Mouse (Mus musculus) testis, adult 10 weeks (tissue): ENCODE measurements around the gene Foxj1. TPM values are rescaled to one million over a fixed set of nuclear protein-coding genes. Genes with fewer than 3 reads are reported as not detected.

Experiments used
- polyA plus RNA-seq: library from polyadenylated mRNA; stranded (reverse); fragments of 350-450 nt; fragmentation: Illumina TruSeq; extraction: RNeasy Lipid Tissue Mini Kit (QIAGEN cat#74804); gene quantifications from one replicate; pipeline ENCODE4 v1.2.3, GENCODE M21; 2014; ENCODE audit warnings: low read depth, low replicate concordance

Foxj1 gene
- 0.76 TPM for polyA plus RNA-seq

DNA sequence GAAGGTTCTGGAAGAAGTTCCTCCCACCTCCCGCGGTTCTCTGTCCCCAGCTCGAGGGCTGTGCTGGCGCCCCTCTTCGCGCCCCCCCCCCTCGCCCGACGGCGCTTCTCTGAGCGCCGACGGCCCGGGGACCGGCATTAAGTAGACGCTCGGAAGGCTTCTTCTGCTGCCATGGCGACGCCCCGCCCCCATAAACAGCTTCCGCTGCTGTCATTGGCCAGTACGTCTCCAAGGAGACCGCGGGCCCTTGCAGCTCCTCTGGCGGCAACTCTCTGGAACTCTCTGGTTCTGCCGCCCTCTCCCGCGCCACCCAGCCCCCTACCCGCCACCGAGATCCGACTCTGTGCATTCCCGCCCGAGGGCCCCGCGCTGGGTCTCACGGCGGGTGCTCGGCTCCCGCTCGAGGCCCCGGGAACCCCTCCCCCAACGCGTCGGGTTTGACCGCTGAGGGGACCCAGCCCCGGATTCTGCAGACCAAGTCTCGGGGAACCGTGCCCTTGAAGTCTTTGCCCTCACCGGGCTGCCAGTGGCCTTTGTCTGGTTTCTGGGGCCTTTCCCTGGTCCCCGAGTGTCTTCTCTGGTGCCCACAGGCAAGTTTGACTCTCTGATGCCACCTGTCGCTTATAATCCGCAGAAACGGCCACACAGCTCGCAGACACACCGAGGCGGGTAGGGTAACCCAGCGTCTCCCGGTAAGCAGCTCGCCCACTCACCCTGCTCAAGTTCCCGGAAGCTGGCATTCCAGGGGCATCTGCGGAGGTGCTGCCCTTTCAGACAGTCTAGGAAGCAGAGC, at the start of gene Foxj1:
Gene Foxj1, minus strand, starts transcription at position 156 of the 793 bp plus-strand sequence.

DNA sequence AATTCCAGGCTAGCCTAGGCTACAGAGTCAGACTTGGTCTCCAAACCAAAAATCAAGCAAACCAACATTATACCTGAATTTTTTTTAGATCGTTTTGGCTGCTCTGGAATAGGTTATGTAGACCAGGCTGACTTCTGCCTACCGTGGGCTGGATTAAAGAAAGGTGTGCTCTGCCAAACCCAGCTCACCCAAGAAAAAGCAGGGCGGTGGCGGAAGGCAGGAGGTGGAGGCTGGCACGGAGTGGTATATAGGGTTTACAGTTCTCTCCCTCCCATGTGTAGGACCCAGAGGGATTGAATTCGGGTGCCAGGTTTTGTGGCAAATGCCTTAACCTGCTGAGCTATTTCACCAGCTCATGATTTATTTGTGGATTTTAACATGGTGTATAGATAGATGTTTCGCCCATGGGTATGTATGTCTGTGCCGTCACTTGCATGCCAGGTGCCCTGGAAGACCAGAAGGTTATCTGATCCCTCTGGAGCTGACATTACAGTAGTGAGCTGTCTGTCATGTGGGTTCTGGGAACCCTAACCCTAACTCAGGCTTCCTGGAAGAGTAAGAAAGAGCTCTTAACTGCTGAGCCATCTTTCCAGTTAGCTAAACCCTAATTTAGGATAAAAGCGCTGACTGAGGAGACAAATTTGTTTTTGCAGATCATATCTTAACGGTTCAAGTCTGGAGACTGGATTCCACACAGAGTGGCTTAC, 28.0 kb downstream of the Foxj1 start, which contains the start of gene Exoc7:
Gene Exoc7, minus strand, starts transcription at position 215 of the 707 bp plus-strand sequence.

DNA sequence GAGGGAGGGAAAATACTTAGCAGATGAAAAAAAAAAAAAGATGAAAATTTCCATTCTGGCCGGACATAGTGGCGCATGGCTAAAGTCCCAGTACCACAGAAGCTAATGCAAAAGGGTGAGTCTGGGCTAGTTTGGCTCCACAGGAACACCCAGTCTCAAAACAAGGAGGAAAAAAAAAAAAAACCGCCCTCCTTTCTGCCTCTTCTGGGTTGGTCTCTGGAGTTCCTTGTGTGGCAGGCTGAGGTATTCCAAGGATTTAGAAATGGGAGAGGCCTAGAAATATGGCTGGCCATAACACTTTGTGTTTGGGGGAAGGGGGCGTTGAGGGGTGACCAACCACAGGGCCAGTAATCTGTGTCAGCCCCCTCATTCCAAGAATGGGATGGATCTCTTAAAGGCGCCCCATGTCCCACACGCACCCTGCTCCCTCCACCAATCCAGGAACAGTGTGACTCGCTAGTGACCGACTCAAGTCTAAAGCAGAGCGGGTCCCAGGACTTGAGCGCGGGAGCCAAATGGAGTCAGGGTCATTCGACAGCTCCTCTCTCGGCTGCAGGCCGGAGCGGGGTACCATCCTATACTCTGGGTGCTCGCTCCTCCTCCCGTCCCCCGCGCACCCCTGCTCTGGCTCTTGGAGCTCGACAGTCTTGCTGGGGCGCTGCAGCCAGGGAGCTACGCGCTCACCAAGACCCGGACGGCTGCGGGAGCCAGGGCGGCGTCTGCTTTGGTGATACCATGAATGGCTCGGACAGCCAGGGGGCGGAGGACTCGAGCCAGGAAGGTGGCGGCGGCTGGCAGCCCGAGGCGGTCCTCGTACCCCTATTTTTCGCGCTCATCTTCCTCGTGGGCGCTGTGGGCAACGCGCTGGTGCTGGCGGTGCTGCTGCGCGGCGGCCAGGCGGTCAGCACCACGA, 54.2 kb downstream of the Foxj1 start, which contains the start of gene Galr2:
Gene Galr2, plus strand, starts transcription at position 189 of the 913 bp plus-strand sequence.

Other genes with a start within 250 kb of the Foxj1 start
- 22.9 TPM for gene Wbp2, start 248.4 kb downstream of the Foxj1 start, polyA plus RNA-seq
- 0.36 TPM for gene Trim47, start 208.2 kb downstream of the Foxj1 start, polyA plus RNA-seq
- 0.45 TPM for gene Trim65, start 204.3 kb downstream of the Foxj1 start, polyA plus RNA-seq
- gene Mrpl38, start 196.5 kb downstream of the Foxj1 start, polyA plus RNA-seq, result 2.2 TPM
- 19.3 TPM for gene Fbf1, start 167.2 kb downstream of the Foxj1 start, polyA plus RNA-seq
- gene Ten1, start 136.5 kb downstream of the Foxj1 start, polyA plus RNA-seq, result 1.5 TPM
- gene Acox1, start 136.4 kb downstream of the Foxj1 start, polyA plus RNA-seq, result 11.0 TPM
- gene Evpl, start 97.3 kb downstream of the Foxj1 start, polyA plus RNA-seq, result not detected
- 10.5 TPM for gene Srp68, start 61.2 kb downstream of the Foxj1 start, polyA plus RNA-seq
- gene Galr2, start 54.5 kb downstream of the Foxj1 start, polyA plus RNA-seq, result not detected
- gene Exoc7, start 28.2 kb downstream of the Foxj1 start, polyA plus RNA-seq, result 16.2 TPM
- 1.3 TPM for gene Rnf157, start 77.6 kb upstream of the Foxj1 start, polyA plus RNA-seq
- gene Ubald2, start 98.7 kb upstream of the Foxj1 start, polyA plus RNA-seq, result 2.8 TPM
- gene Qrich2, start 130.8 kb upstream of the Foxj1 start, polyA plus RNA-seq, result 61.0 TPM
- 21.1 TPM for gene Prpsap1, start 158.8 kb upstream of the Foxj1 start, polyA plus RNA-seq
- 0.15 TPM for gene Sphk1, start 195.5 kb upstream of the Foxj1 start, polyA plus RNA-seq
- gene Ube2o, start 246.0 kb upstream of the Foxj1 start, polyA plus RNA-seq, result 6.1 TPM